Mouse (Mus musculus) heart, embryonic 16.5 days (tissue): ENCODE results near the gene Clic4. TPM values are rescaled to one million over a fixed set of nuclear protein-coding genes. Genes with fewer than 3 reads are reported as not detected.

Experiments
- ATAC-seq: fragments of 200-750 bp; cut with Nextera tagmentation; replicated peaks from 2 replicates; pipeline ENCODE4 v1.8.0; 2017; ENCODE audit warnings: moderate number of reproducible peaks; ENCODE audit not compliant: insufficient read depth, low FRiP score; ENCODE audit errors: extremely low read depth
- H3K27ac ChIP-seq: fragments of 300-500 bp; sonication (generic); 2 replicates; pipeline ENCODE4 v1.5.1; 2014; ENCODE audit warnings: mild to moderate bottlenecking, low read length, control low read depth, moderate library complexity
- H3K27me3 ChIP-seq: fragments of 300-500 bp; sonication (generic); 2 replicates; pipeline ENCODE4 v1.6.1; 2014; ENCODE audit warnings: low read length, mixed read lengths; ENCODE audit not compliant: control insufficient read depth, insufficient read depth
- H3K36me3 ChIP-seq: fragments of 300-500 bp; sonication (generic); 2 replicates; pipeline ENCODE4 v1.6.1; 2014; ENCODE audit not compliant: control insufficient read depth, insufficient read depth
- H3K4me1 ChIP-seq: fragments of 300-500 bp; sonication (generic); 2 replicates; pipeline ENCODE4 v1.6.1; 2014; ENCODE audit warnings: low read length, mixed read lengths; ENCODE audit not compliant: control insufficient read depth, insufficient read depth
- H3K4me2 ChIP-seq: fragments of 300-500 bp; sonication (generic); 2 replicates; pipeline ENCODE4 v1.6.1; 2014; ENCODE audit warnings: low read depth, mild to moderate bottlenecking, control low read depth, low read length
- H3K4me3 ChIP-seq: fragments of 300-500 bp; sonication (generic); 2 replicates; pipeline ENCODE4 v1.5.1; 2014; ENCODE audit warnings: mild to moderate bottlenecking, control low read depth, low read length
- H3K9ac ChIP-seq: fragments of 300-500 bp; sonication (generic); 2 replicates; pipeline ENCODE4 v1.6.1; 2014; ENCODE audit warnings: low read length, control low read depth
- H3K9me3 ChIP-seq: fragments of 300-500 bp; sonication (generic); replicated peaks from 2 replicates; pipeline ENCODE4 v1.6.1; 2016; ENCODE audit warnings: low read length; ENCODE audit not compliant: control insufficient read depth
- whole genome bisulfite sequencing: fragments of 180-500 bp; shearing (Covaris S2); extraction: QIAGEN DNeasy Blood & Tissue Kit; methylation state at CpG from one replicate; pipeline ENCODE4 v1.1.7; 2014; 5-methylcytosine and 5-hydroxymethylcytosine counted together
- polyA plus RNA-seq: library from polyadenylated mRNA; unstranded; fragments of >200 nt; fragmentation: Nextera tagmentation; extraction: Ambion mirVana; gene quantifications from 2 replicates; pipeline ENCODE4 v1.2.1, GENCODE M21; 2015

Clic4 gene
- polyA plus RNA-seq, 1 experiment from 2014 or later, result 289 TPM

GRCm38 (mm10) chr4:135246866-135247756 is 25.5 kb downstream of the Clic4 start:
- 0 out of 2 replicates have a peak, but pooled peaks cover 4% of the 10 kb centered on the region for H3K9me3 ChIP-seq
- peaks cover 45% of the 10 kb centered on the region for H3K4me1 ChIP-seq
- peak overlapping the region; percentile 53 for H3K27ac ChIP-seq
- H3K4me2 ChIP-seq, result no peak overlapping the region
- no peak for ATAC-seq
- 62% methylated on average over 23 of the region's 23 CpGs for WGBS
- 0 out of 2 replicates have a peak overlapping the region, but pooled peaks have one; percentile 36 for H3K9ac ChIP-seq
- H3K36me3 ChIP-seq, result peaks cover 4% of the 10 kb centered on the region; the same call in 1 of the 2 replicates
- H3K27me3 ChIP-seq, result no peaks in the 10 kb centered on the region
- no peak overlapping the region for H3K4me3 ChIP-seq

DNA sequence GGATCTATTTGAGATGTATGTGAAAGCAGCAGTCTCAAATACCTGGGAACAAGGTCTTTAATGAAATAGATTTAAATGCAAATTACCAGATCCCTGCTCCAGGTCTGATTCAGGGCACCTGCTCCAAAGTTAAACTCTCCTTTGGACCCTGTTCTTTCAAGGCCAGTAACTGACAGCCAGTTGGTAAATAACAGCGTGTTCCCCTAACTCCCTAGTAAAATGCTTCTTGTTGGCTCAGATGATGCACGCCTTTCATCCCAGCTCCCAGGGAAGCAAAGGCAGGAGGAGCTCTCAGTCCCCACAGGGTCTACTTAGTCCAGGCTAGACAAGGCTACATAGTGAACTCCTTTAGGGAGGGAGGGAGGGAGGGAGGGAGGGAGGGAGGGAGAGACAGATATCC is 26.2 kb downstream of the Clic4 start:
- H3K4me1 ChIP-seq, result peaks cover 47% of the 10 kb centered on the region
- H3K4me2 ChIP-seq, result no peak overlapping the region
- 0 out of 2 replicates have a peak, but pooled peaks cover 4% of the 10 kb centered on the region for H3K9me3 ChIP-seq
- no peak for ATAC-seq
- H3K36me3 ChIP-seq, result peaks cover 4% of the 10 kb centered on the region; the same call in 1 of the 2 replicates
- no peak overlapping the region for H3K9ac ChIP-seq
- no peaks in the 10 kb centered on the region for H3K27me3 ChIP-seq
- H3K27ac ChIP-seq, result no peak overlapping the region
- WGBS, result 81% methylated on average over 2 of the region's 2 CpGs
- no peak overlapping the region for H3K4me3 ChIP-seq

DNA sequence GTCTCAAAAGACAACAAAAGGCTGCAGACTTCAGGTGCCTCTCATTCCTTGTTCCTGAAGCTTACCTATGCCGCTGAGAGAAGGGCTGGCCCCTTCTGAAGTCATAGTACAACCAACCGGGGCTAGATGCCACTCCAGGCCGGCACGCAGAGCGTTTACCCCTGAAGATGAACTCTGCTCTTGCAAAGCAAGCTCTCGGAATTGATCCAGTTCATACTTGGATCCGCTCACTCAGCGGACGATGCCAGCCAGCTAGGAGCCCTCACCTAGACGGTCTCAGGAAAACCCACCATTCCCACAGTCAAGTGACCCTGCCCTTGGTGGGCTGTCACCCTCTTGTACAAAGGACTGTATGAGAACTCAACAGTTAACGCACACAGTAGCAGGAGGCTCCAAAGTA is 26.8 kb downstream of the Clic4 start:
- peaks cover 52% of the 10 kb centered on the region for H3K4me1 ChIP-seq
- H3K9ac ChIP-seq, result no peak overlapping the region
- no peak overlapping the region for H3K27ac ChIP-seq
- H3K36me3 ChIP-seq, result peaks cover 4% of the 10 kb centered on the region; the same call in 1 of the 2 replicates
- no peak overlapping the region for H3K4me3 ChIP-seq
- H3K27me3 ChIP-seq, result no peaks in the 10 kb centered on the region
- no peak overlapping the region for H3K4me2 ChIP-seq
- 0 out of 2 replicates have a peak, but pooled peaks cover 4% of the 10 kb centered on the region for H3K9me3 ChIP-seq
- ATAC-seq, result no peak
- WGBS, result 82% methylated on average over 11 of the region's 11 CpGs

GRCm38 (mm10) chr4:135244335-135244734 is 28.3 kb downstream of the Clic4 start:
- H3K4me3 ChIP-seq, result no peak overlapping the region
- H3K27me3 ChIP-seq, result no peaks in the 10 kb centered on the region
- no peak for ATAC-seq
- 0 out of 2 replicates have a peak, but pooled peaks cover 4% of the 10 kb centered on the region for H3K9me3 ChIP-seq
- H3K4me2 ChIP-seq, result no peak overlapping the region
- no peak overlapping the region for H3K27ac ChIP-seq
- 91% methylated on average over 3 of the region's 3 CpGs for WGBS
- H3K4me1 ChIP-seq, result peaks cover 63% of the 10 kb centered on the region
- H3K36me3 ChIP-seq, result peaks cover 4% of the 10 kb centered on the region; the same call in 1 of the 2 replicates
- H3K9ac ChIP-seq, result no peak overlapping the region

GRCm38 (mm10) chr4:135242913-135243541 is 29.6 kb downstream of the Clic4 start:
- peaks cover 5% of the 10 kb centered on the region for H3K36me3 ChIP-seq
- 70% methylated on average over 7 of the region's 7 CpGs for WGBS
- H3K27me3 ChIP-seq, result no peaks in the 10 kb centered on the region
- no peak for ATAC-seq
- no peak overlapping the region for H3K4me2 ChIP-seq
- H3K4me3 ChIP-seq, result no peak overlapping the region
- peak overlapping the region; percentile 79 for H3K27ac ChIP-seq
- no peak overlapping the region for H3K9ac ChIP-seq
- H3K9me3 ChIP-seq, result no peaks in the 10 kb centered on the region
- H3K4me1 ChIP-seq, result peaks cover 70% of the 10 kb centered on the region

GRCm38 (mm10) chr4:135242383-135242782 is 30.2 kb downstream of the Clic4 start:
- no peak overlapping the region for H3K4me2 ChIP-seq
- H3K36me3 ChIP-seq, result peaks cover 11% of the 10 kb centered on the region
- no peak for ATAC-seq
- H3K4me3 ChIP-seq, result no peak overlapping the region
- H3K9me3 ChIP-seq, result no peaks in the 10 kb centered on the region
- WGBS, result 81% methylated on average over 5 of the region's 5 CpGs
- H3K27me3 ChIP-seq, result no peaks in the 10 kb centered on the region
- 0 out of 2 replicates have a peak overlapping the region, but pooled peaks have one; percentile 5 for H3K9ac ChIP-seq
- H3K27ac ChIP-seq, result peak overlapping the region; percentile 79
- peaks cover 70% of the 10 kb centered on the region for H3K4me1 ChIP-seq

- Histone ChIP-seq H3K36me3 (peaks cover 13% of the 10 kb centered on the region), H3K9me3 (no peaks in the 10 kb centered on the region), H3K27me3 (no peaks in the 10 kb centered on the region), H3K4me3 (no peak overlapping the region), H3K4me1 (peaks cover 70% of the 10 kb centered on the region), H3K27ac (peak overlapping the region; percentile 79), H3K4me2 (peak overlapping the region; percentile 28), H3K9ac (no peak overlapping the region)
- 22% methylated on average over 5 of the region's 5 CpGs for WGBS
- ATAC-seq, result no peak
Observed at GRCm38 (mm10) chr4:135241669-135242068, 30.9 kb downstream of the Clic4 start.

GRCm38 (mm10) chr4:135241106-135241505 is 31.5 kb downstream of the Clic4 start:
- no peak for ATAC-seq
- no peaks in the 10 kb centered on the region for H3K9me3 ChIP-seq
- H3K27me3 ChIP-seq, result no peaks in the 10 kb centered on the region
- H3K9ac ChIP-seq, result no peak overlapping the region
- peaks cover 13% of the 10 kb centered on the region for H3K36me3 ChIP-seq
- WGBS, result 46% methylated on average over 5 of the region's 5 CpGs
- H3K4me3 ChIP-seq, result no peak overlapping the region
- H3K4me2 ChIP-seq, result no peak overlapping the region
- peaks cover 70% of the 10 kb centered on the region for H3K4me1 ChIP-seq
- peak overlapping the region; percentile 79 for H3K27ac ChIP-seq

GRCm38 (mm10) chr4:135240329-135240728 is 32.3 kb downstream of the Clic4 start:
- no peak for ATAC-seq
- H3K4me1 ChIP-seq, result peaks cover 71% of the 10 kb centered on the region
- H3K4me2 ChIP-seq, result no peak overlapping the region
- peaks cover 13% of the 10 kb centered on the region for H3K36me3 ChIP-seq
- H3K9ac ChIP-seq, result no peak overlapping the region
- no peak overlapping the region for H3K4me3 ChIP-seq
- 66% methylated on average over 3 of the region's 3 CpGs for WGBS
- H3K27ac ChIP-seq, result peak overlapping the region; percentile 70
- no peaks in the 10 kb centered on the region for H3K9me3 ChIP-seq
- no peaks in the 10 kb centered on the region for H3K27me3 ChIP-seq
